Mouse (Mus musculus) skeletal muscle tissue, adult 2 months (tissue): ENCODE data around the gene Fam219a.

Source experiments
- DNase-seq: peaks from one replicate; pipeline ENCODE4 v3.0.0-alpha.2; 2012; ENCODE audit warnings: low read depth, low spot score

The Fam219a gene

DNA sequence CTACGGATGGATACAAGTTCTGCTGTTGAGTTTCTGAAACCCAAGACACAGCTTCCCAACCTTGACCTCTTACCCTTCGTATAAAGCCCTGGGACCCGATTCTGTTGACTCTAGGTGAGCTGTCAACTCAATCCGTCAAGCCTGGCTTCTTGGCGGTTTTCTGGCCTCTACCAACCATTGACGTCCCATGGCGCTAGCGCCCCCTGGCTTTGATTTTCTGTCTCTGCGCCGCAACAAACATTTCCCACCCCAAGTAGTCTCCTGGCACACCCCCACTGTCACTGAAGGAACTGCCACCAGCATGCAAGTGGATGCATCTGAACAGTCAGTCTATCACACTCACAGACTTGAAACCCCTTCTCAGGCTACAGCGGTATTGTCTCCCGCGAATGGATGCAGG is 63.2 kb downstream of the Fam219a start:
- no peak for DNase-seq

DNA sequence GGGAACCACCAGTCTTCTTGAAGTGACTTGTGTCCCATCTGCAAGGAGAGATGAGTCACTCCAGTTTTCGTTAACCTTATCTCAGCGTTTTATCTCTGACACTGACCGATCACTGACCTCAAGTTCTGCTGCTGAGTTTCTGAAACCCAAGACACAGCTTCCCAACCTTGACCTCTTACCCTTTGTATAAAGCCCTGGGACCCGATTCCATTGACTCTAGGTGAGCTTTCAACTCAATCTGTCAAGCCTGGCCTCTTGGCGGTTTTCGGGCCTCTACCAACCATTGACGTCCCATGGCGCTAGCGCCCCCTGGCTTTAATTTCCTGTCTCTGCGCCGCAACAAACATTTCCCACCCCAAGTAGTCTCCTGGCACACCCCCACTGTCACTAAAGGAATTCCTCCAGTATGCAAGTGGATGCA is 64.2 kb downstream of the Fam219a start:
- DNase-seq, result no peak

DNA sequence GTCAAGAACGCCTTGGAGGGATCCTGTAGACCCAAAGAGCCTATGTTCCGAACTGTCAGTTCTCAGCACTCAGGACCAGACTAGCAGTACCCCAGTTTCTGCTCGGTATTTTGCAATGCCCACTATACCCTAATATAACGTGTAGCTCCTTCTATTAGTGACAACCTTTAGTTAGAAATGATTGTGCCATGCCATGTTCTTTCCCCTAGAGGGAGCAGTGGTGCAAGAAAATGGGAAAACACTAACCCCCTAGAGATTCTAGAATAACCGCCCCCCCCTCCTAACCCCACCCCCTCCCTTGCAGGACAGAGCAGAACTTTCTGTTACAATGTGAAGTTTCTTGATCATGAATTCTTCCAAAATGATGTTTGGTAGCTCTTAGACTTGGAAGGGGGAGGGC is 65.0 kb downstream of the Fam219a start:
- DNase-seq, result no peak

DNA sequence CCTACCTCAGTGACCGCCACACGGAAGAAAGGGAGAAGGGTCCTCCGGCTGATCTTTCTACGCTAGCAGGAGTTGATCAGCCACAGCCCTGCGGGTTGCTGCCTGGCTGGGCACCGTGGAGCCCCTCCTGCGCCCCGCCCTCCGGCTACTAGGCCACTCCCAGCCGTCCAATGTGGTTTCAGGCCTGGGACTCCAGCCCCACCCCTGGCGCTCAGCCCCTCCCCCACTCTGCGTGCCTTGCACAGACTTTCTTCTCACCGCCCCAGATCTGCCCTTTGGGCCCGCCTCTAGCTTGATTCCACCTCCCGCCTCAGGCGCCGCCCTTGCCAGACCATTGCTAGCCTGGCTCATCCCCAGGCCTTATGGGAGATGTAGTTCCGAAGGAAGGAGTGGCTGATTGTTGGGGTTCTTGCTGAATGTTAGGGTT is 66.3 kb downstream of the Fam219a start, which contains the start of gene AI464131:
Gene AI464131, minus strand, starts transcription at position 91 of the 427 bp plus-strand sequence.
- DNase-seq, result peak; percentile 97

DNA sequence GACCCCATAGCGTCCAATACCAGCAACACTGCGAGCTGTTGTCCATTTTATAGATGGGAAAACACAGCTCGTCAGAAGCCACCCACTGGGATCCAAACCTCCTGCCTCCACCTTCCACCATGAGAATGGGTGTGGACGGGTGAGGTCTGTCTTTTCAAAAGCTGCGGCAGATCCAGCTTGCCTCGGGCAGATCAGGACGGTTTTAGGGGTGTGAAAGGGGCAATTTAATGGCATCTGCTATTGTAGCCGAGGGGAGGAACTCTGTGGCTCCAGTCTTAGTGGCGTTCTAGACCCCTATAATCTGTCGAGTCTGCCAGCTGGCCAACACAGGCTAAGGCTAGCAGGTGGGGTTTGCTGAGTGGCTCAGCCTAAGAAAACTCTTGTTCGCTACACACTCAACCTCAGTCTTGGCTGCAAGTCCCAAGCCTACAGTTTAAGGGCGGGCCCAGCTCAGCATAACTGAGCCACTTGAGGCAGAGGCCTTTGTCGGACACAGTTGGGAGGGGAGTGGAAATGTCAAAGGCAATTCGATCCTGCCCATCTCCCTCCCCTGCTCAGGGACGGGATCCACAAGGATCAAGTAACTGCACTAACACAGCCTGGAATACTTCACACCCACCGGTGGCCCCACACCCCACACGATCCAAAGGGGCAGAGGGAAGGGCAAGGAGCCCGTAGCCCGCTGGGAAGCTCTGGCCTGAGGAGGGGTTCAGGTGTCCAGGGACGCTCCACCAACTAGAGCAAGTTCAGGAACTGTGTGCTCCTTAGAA is 67.0 kb downstream of the Fam219a start:
- DNase-seq, result peak; percentile 88

DNA sequence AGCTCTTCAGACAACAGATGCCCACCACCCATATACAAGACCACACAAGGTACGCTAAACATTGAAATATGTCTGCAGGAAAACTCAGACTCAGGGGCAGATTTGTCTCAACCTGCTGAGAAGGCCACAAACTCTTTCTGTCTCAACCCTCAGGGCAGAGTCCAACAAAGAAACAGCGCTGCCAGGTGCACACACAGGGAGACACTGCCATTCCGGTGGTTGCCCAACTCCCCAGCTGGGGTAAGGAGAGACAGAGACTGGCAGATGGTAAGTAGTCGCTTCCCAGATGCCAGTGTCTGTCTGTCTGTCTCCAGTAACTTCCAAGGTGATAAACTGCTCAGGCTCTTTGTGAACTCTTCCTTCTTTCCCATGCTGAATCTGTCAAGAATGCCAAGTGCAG is 68.6 kb downstream of the Fam219a start:
- DNase-seq, result no peak

DNA sequence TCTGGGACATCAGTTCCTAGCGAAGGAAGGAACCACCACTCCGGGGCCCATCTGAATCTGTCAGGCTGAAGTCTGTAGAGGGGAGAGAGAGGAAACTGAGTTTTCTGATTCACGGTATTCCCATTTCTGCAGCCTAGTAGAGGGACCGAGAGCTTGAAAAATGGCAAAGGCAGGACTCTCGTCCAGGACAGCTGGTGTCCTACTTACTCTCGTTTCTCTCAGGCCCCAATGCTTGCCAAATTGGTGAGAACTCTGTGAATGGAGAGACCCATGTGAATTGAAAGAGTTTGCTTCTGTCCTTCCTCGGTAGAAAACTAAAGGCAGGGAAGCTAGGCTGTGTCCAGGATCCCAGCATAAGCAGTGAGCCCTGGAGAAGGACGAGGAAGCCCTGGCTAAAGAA is 69.7 kb downstream of the Fam219a start:
- DNase-seq, result no peak

DNA sequence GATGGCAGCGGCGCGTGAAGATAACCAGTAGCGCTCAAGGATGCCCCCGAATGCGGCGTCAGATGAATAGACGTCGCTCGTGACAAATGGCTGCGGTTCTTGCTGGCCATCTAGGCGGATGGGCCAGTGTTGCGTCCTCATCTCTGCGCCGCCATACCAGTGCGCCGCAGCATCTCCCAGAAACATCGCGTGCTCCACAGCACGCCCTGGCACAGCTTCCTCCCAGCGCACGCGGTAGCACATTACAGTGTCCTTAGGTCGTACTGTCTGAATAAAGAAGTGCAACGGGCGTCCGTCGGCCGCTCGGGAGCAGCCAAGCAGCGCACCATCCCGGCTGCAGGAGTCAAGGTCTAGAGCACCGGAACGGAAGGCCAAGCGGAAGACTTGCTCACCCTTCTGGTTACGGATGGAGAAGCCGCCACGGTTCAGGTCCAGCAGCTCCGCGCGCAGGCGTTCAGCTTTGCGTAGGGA is 70.4 kb downstream of the Fam219a start:
- no peak for DNase-seq

DNA sequence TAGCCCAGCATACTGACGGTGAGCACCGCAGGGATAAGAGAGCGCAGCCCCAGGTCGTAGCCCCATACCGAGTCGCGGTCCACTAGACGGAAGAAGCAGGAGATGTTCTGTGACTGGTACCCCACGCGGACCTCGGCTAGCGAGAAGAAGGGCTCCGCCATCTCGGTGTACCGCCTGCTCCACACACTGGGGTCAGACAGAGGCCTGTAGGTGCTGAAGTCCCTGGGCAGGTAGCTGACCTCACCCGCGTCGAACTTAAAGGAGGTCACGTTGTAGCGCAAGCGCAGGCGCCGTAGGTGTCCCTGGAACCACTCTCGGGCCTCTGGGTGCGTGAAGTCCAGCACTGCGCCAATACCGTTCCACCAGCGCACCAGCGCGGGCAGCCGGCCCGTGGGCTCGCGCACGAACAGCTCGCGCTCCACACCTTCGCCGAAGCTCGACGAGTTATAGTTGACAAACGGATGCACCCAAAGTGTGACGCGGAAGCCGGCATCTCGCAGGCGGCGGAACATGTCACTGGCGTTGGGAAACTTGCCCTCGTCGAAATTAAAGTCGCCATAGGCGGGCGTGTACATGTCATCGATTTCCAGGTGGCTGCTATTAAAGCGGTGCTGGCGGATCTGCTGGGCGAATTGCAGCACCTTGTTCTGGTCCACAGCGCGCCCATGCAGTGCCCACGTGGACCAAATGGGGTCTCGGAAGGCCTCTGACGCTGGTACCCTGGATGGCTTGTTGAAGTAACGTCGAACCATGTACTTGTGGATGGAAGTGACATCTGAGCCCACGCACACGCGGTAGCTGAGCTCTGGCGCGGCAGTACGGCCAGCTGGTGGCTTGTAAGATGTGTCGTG is 71.1 kb downstream of the Fam219a start:
- DNase-seq, result no peak

DNA sequence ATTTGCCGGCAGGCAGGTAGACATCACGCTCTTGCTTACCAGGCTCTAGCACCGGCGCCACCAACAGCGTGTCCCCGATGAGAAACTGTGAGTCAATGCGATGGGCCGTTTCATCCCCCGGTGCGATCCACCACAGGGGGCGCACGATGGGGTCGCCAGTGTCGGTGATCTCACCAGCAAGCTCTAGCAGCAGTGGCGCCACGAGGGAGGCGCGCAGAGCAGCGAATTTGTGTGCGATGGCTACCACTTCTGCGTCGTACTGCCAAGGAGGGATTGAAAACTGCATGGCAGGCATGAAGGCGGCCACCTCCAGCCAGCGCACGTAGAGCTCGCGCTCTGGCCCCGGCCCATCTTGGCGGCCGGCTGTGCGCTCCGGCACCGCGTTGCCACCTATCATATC is 71.8 kb downstream of the Fam219a start:
- DNase-seq, result no peak

DNA sequence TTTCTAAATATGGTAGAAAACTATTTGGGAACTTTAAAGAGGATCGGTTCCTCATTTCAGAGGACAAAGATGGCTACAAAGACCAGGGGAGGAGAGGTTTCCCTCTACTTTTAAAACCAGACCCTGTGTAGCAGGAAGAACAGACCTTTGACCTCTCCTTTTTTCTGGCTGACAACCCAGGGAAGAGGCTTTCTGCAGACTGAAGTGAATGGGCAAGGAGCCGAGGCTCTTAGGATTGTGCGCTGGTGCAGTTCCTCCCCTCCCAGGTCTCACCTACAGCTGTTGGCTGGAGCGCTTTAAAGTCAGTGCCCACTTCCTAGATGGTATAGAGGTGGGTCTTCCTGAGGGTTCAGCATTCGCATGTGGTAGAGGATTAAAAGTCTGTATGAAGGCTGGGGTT is 72.3 kb downstream of the Fam219a start:
- no peak for DNase-seq

DNA sequence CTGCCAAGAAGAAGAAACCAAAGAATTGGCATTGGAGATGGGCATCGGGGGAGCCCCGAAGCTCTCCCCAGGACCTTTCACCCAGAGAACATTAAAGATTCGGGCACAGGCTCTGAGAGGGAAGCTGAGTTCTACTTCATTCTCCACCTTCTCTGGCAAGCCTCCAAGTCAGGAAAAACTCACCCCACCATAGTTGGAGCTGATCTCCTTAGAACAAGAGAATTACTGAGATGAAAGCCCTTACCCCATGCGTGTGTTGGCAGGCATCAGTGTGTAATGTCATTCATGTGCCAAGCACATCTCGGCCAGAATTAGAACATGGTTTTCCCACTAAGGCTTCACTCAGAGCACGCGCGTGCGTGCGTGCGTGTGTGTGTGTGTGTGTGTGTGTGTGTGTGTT is 73.5 kb downstream of the Fam219a start:
- DNase-seq, result no peak

DNA sequence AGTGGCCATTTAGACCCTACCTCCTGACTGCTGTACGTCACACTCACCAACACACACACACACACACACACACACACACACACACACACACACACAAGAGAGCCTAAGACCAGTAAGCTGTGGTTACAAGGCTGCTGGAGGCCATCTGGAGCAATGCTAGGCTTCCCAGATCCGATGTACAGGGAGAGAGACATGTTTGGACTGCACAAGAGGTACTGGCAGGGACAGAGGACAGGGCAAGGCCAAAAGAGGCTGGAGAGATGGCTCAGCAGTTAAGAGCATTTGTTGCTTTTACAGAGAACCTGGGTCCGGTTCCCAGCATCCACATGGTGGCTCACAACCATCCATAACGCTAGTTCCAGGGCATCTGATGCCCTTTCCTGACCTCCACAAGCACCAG is 74.3 kb downstream of the Fam219a start:
- DNase-seq, result no peak

DNA sequence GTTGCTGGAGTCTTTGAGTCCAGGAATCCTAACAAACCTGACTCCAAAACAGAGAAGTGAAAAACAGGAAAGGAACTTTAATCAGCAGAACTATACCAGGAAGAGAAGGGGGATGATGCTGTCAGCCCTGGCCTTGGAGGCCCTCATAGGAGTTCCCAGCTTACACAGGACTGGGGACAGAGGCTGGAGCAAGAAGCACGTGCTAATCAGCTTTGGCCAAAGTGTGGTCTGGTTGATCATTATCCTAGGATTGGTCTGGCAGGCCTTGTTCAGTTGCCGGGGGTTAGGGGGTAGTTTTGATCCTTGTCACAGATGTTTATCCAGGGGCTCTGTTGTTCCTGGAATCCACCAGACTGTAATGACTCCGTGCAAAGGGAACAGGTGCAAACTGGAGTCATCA is 75.0 kb downstream of the Fam219a start:
- no peak for DNase-seq

DNA sequence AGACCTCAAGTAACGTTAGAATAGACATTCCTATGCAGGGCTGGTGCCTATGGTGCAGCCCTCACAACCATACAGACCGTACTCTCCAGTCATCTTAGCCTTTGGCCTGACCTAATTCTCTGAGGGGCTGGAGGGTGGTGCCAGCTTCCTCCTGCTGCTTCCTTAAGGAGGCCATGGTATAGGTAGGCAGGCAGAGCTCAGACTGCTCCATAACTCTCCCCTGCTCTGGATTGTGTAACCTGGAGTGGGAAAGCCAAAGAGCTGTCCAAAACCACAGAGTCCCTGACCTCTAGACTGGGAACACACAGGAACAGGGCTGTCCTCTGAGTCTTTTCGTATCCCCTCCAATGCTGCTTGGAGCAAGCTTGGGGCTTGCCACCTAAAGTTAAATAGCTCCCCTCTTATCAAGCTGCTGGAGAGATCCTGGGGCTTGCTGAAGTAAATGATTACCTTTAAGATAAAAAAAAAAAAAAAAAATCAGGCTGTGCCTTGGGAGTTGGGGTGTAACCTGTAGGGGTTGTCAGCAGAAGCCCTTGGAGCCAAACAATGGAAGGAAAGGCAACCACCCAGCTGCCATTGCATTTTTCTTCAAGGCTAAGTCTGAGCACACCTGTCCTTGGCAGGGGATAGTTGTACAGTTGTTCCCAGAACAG is 75.7 kb downstream of the Fam219a start:
- DNase-seq, result no peak

DNA sequence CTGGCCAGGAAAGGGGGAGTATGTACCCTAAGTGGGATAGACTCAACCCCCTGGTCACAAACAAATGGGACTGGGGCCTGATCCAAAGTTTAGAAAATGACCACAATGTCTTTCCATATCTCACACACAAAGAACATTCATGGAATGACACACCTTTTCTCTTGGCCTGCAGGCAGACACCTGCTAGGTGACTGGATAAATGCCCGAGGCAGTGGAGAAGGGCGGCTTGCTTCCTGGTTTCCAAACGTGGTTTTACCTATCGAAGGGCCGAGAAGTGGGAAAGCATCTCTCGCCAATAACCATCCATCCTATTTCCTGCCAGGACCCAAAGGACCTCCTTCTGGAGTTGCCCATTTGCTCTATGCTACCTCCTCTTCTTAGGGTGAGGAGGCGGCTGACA is 76.4 kb downstream of the Fam219a start:
- DNase-seq, result no peak

DNA sequence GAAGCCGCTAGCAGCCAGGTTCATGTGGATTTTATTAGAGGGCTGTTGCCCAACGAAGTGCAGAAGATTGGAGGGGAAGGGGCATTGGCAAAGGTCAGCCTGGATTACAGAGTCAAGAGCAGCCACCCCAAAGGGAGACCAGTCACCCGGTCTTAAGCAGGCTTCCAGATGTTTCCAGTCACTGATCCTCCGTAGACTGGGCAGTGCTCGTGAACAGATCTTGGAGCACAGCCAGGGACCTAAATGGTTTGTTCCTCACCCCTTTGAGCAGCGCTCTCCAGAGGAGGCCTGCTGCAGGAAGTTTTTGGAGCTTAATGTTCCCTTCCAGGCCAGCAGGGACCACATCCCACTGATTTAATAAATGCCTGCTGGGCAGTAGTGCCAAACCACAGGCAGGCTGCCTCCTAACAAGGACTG is 87.7 kb downstream of the Fam219a start:
- DNase-seq, result peak; percentile 89

DNA sequence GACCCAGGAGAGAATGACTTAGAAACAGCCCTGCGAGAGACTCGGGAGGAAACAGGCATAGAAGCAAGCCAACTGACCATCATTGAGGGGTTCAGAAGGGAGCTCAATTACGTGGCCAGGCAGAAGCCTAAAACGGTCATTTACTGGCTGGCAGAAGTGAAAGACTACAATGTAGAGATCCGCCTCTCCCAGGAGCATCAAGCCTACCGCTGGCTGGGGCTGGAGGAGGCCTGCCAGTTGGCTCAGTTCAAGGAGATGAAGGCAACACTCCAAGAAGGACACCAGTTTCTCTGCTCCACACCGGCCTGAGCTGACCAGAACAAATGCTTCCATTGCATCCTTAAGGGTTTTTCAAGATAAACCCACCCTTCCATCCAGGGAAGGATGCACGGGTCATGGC is 89.1 kb downstream of the Fam219a start:
- DNase-seq, result peak; percentile 85

DNA sequence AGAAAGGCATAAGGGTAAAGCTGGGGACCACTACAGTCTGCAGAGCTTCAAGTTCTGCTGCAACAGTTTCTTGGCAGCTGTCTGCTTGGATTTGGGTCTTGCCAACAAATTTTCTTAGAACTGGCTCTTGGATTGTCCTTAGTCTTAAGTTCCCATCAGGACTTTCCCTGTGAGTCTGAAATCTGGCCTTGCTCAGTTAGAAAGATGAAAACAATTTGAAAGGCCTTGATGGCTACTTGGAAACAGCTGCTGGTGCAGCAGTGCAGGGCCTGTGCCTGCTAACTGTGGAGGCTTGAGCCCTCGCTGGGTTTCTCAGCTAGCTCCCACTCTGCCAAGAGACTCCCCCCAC is 89.9 kb downstream of the Fam219a start:
- DNase-seq, result peak; percentile 62

DNA sequence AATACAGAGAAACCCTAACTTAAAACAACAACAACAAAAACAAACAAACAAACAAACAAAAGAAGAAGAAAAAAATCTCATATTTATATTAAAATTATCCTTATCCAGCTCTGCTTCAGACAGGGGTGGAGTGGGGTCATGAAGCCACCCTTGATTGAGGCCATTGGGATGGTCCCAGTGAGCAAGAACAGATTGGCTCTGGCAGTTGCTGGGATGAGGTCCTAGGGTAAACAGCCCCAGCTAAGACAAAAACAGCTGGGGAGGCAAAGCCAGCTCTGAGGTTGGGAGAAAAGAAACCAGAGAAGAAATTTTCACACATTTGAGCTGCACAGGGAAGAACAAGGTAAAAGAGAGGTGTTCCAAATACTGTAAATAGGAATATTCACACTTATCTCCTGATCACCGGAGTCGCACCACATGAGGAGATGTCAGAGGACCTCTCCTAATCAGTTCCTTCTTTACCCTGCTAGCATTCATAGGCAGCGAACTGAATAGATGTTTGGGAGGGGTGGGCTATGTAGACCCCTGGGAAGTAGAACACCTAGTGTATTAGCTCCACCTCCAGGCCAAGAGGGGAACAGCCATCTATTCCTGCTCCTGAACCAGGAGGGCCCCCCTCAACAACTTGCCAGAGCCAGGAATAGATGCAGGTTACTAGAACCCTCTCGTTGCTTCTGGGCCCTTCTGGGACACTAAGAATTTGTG is 90.4 kb downstream of the Fam219a start:
- DNase-seq, result no peak

DNA sequence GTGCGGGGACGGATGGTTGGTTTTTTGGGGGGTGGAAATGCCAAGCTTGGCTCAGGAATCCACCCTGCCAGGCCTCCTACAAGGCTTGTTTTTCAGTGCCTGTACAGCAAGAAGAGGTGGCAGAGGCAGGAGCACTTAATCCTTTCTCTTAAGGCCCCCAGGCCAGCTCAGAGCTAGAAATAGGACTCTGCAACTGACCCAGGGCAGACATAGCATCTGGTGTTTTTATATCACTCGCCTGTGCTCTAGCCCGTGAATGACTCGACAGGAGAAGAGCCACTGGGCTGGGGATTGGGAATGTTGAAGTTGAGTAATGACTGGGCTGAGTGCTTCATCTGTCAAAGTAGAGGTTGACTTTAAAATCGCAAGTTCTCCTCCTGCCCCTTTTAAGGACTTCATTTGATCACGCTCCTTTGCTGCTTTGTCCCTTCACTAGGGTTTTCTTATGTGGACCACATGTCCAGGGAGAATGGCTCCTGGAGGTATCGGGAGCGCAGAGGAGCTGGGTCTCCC is 91.6 kb downstream of the Fam219a start:
- DNase-seq, result peak; percentile 75

DNA sequence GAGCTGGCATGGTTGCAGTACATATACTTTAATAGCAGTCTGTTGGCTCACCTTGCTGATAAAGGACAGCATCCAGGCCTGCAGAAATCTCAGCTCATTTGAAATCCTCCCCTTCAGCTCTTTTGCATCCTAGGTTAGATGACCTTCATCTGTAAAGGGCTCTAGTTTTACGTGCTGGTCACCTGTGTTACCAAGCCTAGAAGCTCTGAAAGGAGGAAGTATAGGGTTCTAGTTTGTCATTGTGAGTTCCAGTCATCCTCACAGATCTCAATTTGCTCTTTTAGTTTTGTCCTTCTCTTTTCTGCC is 98.0 kb downstream of the Fam219a start:
- no peak for DNase-seq
